Mouse (Mus musculus) limb, embryonic 14.5 days (tissue): Measurements from ENCODE around the gene Epn1. TPM values are rescaled to one million over a fixed set of nuclear protein-coding genes. Genes with fewer than 3 reads are reported as not detected.

Experiments used
- ATAC-seq: fragments of 200-750 bp; cut with Nextera tagmentation; 2 replicates; pipeline ENCODE4 v1.8.0; 2017; ENCODE audit warnings: low read depth, moderate number of reproducible peaks, moderate TSS enrichment; ENCODE audit not compliant: low FRiP score
- DNase-seq: peaks from one replicate; pipeline ENCODE4 v3.0.0-alpha.2; 2015; ENCODE audit warnings: low spot score
- H3K27ac ChIP-seq: fragments of 300-500 bp; sonication (generic); replicated peaks from 2 replicates; pipeline ENCODE4 v1.5.1; 2014; ENCODE audit warnings: low read depth, mild to moderate bottlenecking, low read length, moderate library complexity, mixed read lengths
- H3K27me3 ChIP-seq: fragments of 300-500 bp; sonication (generic); 2 replicates; pipeline ENCODE4 v1.6.1; 2014; ENCODE audit warnings: low read length, mixed read lengths; ENCODE audit not compliant: control insufficient read depth, insufficient read depth
- H3K36me3 ChIP-seq: fragments of 300-500 bp; sonication (generic); 2 replicates; pipeline ENCODE4 v1.6.1; 2014; ENCODE audit warnings: mild to moderate bottlenecking, low read length, moderate library complexity, mixed read lengths; ENCODE audit not compliant: control insufficient read depth, insufficient read depth
- H3K4me1 ChIP-seq: fragments of 300-500 bp; sonication (generic); 2 replicates; pipeline ENCODE4 v1.6.1; 2014; ENCODE audit warnings: antibody characterized with exemption, low read length, mixed read lengths; ENCODE audit not compliant: control insufficient read depth, insufficient read depth
- H3K4me2 ChIP-seq: fragments of 300-500 bp; sonication (generic); replicated peaks from 2 replicates; pipeline ENCODE4 v1.6.1; 2014; ENCODE audit warnings: low read depth, mild to moderate bottlenecking, low read length, moderate library complexity; ENCODE audit not compliant: severe bottlenecking
- H3K4me3 ChIP-seq: fragments of 300-500 bp; sonication (generic); replicated peaks from 2 replicates; pipeline ENCODE4 v1.5.1; 2014; ENCODE audit warnings: low read length
- H3K9ac ChIP-seq: fragments of 300-500 bp; sonication (generic); 2 replicates; pipeline ENCODE4 v1.6.1; 2014; ENCODE audit warnings: mild to moderate bottlenecking, low read depth, low read length, moderate library complexity; ENCODE audit not compliant: severe bottlenecking
- H3K9me3 ChIP-seq: fragments of 300-500 bp; sonication (generic); 2 replicates; pipeline ENCODE4 v1.6.1; 2016; ENCODE audit warnings: low read length; ENCODE audit not compliant: control insufficient read depth
- POLR2A ChIP-seq: fragments of 200-500 bp; IDR thresholded peaks from 2 replicates; pipeline ENCODE4 v1.8.0; 2012; ENCODE audit warnings: inconsistent platforms, mild to moderate bottlenecking, moderate library complexity, borderline replicate concordance; ENCODE audit not compliant: insufficient read depth, insufficient read length; ENCODE audit errors: extremely low read depth
- WGBS: fragments of 180-500 bp; shearing (Covaris S2); extraction: QIAGEN DNeasy Blood & Tissue Kit; methylation state at CpG from one replicate; pipeline ENCODE4 v1.1.7; 2014; 5-methylcytosine and 5-hydroxymethylcytosine counted together
- microRNA-seq: library from miRNA; unstranded; fragments of <30 nt; microRNA quantifications from one replicate; pipeline ENCODE4, GENCODE M21; 2016
- polyA plus RNA-seq, 2 experiments: library from polyadenylated mRNA; depleted of rRNA in 1 of 2; stranded (reverse) in 1 of 2; unstranded in 1 of 2; fragments of >200 nt; fragmentation: Nextera tagmentation in 1 of 2; extraction: Ambion mirVana in 1 of 2; gene quantifications; 2 replicates each; pipeline versions ENCODE4 v1.2.1 to v1.2.3; 2012 to 2014

Gene Epn1
- polyA plus RNA-seq, 2 experiments = 69.1 to 119 TPM

- Histone ChIP-seq H3K9me3 (0 out of 2 replicates have a peak, but pooled peaks cover 4% of the 10 kb centered on the region), H3K4me2 (no peak overlapping the region), H3K9ac (no peak overlapping the region), H3K36me3 (no peaks in the 10 kb centered on the region), H3K4me3 (no peak overlapping the region), H3K27ac (no peak overlapping the region), H3K4me1 (no peaks in the 10 kb centered on the region), H3K27me3 (no peaks in the 10 kb centered on the region)
- TF ChIP-seq POLR2A = no peak
- no peak for ATAC-seq
- DNase-seq = no peak
- 89% methylated on average over 8 of the region's 8 CpGs for WGBS
Measured at GRCm38 (mm10) chr7:5109301-5109700, 29.3 kb downstream of the Epn1 start.

GRCm38 (mm10) chr7:5112701-5113100, 32.7 kb downstream of the Epn1 start:
- H3K4me2 ChIP-seq = no peak overlapping the region
- H3K9me3 ChIP-seq = 0 out of 2 replicates have a peak, but pooled peaks cover 4% of the 10 kb centered on the region
- no peak overlapping the region for H3K9ac ChIP-seq
- WGBS = 33% methylated on average over 3 of the region's 3 CpGs
- H3K27me3 ChIP-seq = no peaks in the 10 kb centered on the region
- DNase-seq (peak; percentile 14), ATAC-seq (no peak)
- no peak for TF ChIP-seq POLR2A
- no peaks in the 10 kb centered on the region for H3K4me1 ChIP-seq
- H3K36me3 ChIP-seq = no peaks in the 10 kb centered on the region
- H3K4me3 ChIP-seq = no peak overlapping the region
- H3K27ac ChIP-seq = no peak overlapping the region

- Histone ChIP-seq H3K4me3 (no peak within 1 kb of the TSS), H3K4me1 (no peaks in the 10 kb centered on the region), H3K9me3 (no peaks in the 10 kb centered on the region), H3K4me2 (no peak within 1 kb of the TSS), H3K27ac (no peak within 1 kb of the TSS), H3K9ac (no peak within 1 kb of the TSS), H3K27me3 (no peaks in the 10 kb centered on the region), H3K36me3 (no peaks in the 10 kb centered on the region)
- 83% methylated on average over 3 of the region's 3 CpGs for WGBS
- TF ChIP-seq POLR2A = no peak
- ATAC-seq (no peak), DNase-seq (no peak)
Measured at GRCm38 (mm10) chr7:5116850-5117249, 36.8 kb downstream of the Epn1 start, which contains the start of gene Rfpl4. TSS of gene Rfpl4 (minus strand) at chr7:5116950.

GRCm38 (mm10) chr7:5125078-5125477, 45.0 kb downstream of the Epn1 start:
- no peak overlapping the region for H3K4me3 ChIP-seq
- no peaks in the 10 kb centered on the region for H3K36me3 ChIP-seq
- ATAC-seq (no peak), DNase-seq (no peak)
- no peak for TF ChIP-seq POLR2A
- no peak overlapping the region for H3K9ac ChIP-seq
- H3K9me3 ChIP-seq = no peaks in the 10 kb centered on the region
- WGBS = 91% methylated on average over 8 of the region's 8 CpGs
- H3K27me3 ChIP-seq = no peaks in the 10 kb centered on the region
- no peak overlapping the region for H3K27ac ChIP-seq
- H3K4me2 ChIP-seq = no peak overlapping the region
- H3K4me1 ChIP-seq = no peaks in the 10 kb centered on the region

GRCm38 (mm10) chr7:5125549-5126406, 45.7 kb downstream of the Epn1 start, which contains the start of gene Rasl2-9:
TSS of gene Rasl2-9 (minus strand) at chr7:5125950.
- DNase-seq (peak; percentile 31), ATAC-seq (no peak)
- no peak for TF ChIP-seq POLR2A
- H3K4me2 ChIP-seq = peak within 1 kb of the TSS; percentile 41
- peak within 1 kb of the TSS; percentile 28 for H3K9ac ChIP-seq
- H3K36me3 ChIP-seq = no peaks in the 10 kb centered on the region
- no peaks in the 10 kb centered on the region for H3K27me3 ChIP-seq
- no peak within 1 kb of the TSS for H3K27ac ChIP-seq
- no peaks in the 10 kb centered on the region for H3K9me3 ChIP-seq
- no peaks in the 10 kb centered on the region for H3K4me1 ChIP-seq
- 19% methylated on average over 42 of the region's 42 CpGs for WGBS
- H3K4me3 ChIP-seq = peak within 1 kb of the TSS; percentile 32

Small RNA genes lying within 50 kb of the gene (microRNA-seq; reads per million reads assigned to microRNA genes)
- gene Gm26217 = not detected

Other genes with a start within 250 kb of the Epn1 start
- gene Shisa7, start 235.5 kb upstream of the Epn1 start, polyA plus RNA-seq (2012; rRNA removed) = 4.2 and 5.1 TPM in 2 replicates
- gene Shisa7, start 235.5 kb upstream of the Epn1 start, polyA plus RNA-seq (2014; fragmentation: Nextera tagmentation; extraction: Ambion mirVana) = 0.43 and 0.54 TPM in 2 replicates
- 7.4 and 11.0 TPM in 2 replicates for gene Isoc2b, start 210.0 kb upstream of the Epn1 start, polyA plus RNA-seq (2012; rRNA removed)
- gene Isoc2b, start 210.0 kb upstream of the Epn1 start, polyA plus RNA-seq (2014; fragmentation: Nextera tagmentation; extraction: Ambion mirVana) = 9.7 and 9.9 TPM in 2 replicates
- gene Isoc2a, start 203.1 kb upstream of the Epn1 start, polyA plus RNA-seq (2012; rRNA removed) = 13.6 and 16.7 TPM in 2 replicates
- 1.1 and 1.3 TPM in 2 replicates for gene Isoc2a, start 203.1 kb upstream of the Epn1 start, polyA plus RNA-seq (2014; fragmentation: Nextera tagmentation; extraction: Ambion mirVana)
- 0.15 and 0.22 TPM in 2 replicates for gene Gm36210, start 173.7 kb upstream of the Epn1 start, polyA plus RNA-seq (2012; rRNA removed)
- not detected in 2 replicates for gene Gm36210, start 173.7 kb upstream of the Epn1 start, polyA plus RNA-seq (2014; fragmentation: Nextera tagmentation; extraction: Ambion mirVana)
- gene Zfp628, start 165.0 kb upstream of the Epn1 start, polyA plus RNA-seq (2012; rRNA removed) = 13.4 and 22.3 TPM in 2 replicates
- 4.0 and 4.6 TPM in 2 replicates for gene Zfp628, start 165.0 kb upstream of the Epn1 start, polyA plus RNA-seq (2014; fragmentation: Nextera tagmentation; extraction: Ambion mirVana)
- 7.6 and 10.0 TPM in 2 replicates for gene Nat14, start 158.2 kb upstream of the Epn1 start, polyA plus RNA-seq (2012; rRNA removed)
- gene Nat14, start 158.2 kb upstream of the Epn1 start, polyA plus RNA-seq (2014; fragmentation: Nextera tagmentation; extraction: Ambion mirVana) = 0.92 and 1.9 TPM in 2 replicates
- 38.1 and 48.4 TPM in 2 replicates for gene Ssc5d, start 154.4 kb upstream of the Epn1 start, polyA plus RNA-seq (2012; rRNA removed)
- gene Ssc5d, start 154.4 kb upstream of the Epn1 start, polyA plus RNA-seq (2014; fragmentation: Nextera tagmentation; extraction: Ambion mirVana) = 13.2 and 13.6 TPM in 2 replicates
- gene Sbk2, start 115.8 kb upstream of the Epn1 start, polyA plus RNA-seq (2012; rRNA removed) = 0.45 and 0.74 TPM in 2 replicates
- gene Sbk2, start 115.8 kb upstream of the Epn1 start, polyA plus RNA-seq (2014; fragmentation: Nextera tagmentation; extraction: Ambion mirVana) = 0.37 and 1.1 TPM in 2 replicates
- gene Sbk3, start 109.1 kb upstream of the Epn1 start, polyA plus RNA-seq (2012; rRNA removed) = 0.15 and 0.28 TPM in 2 replicates
- 0.06 and 0.12 TPM in 2 replicates for gene Sbk3, start 109.1 kb upstream of the Epn1 start, polyA plus RNA-seq (2014; fragmentation: Nextera tagmentation; extraction: Ambion mirVana)
- gene Zfp579, start 84.1 kb upstream of the Epn1 start, polyA plus RNA-seq (2012; rRNA removed) = 97.6 and 196 TPM in 2 replicates
- 30.3 and 39.0 TPM in 2 replicates for gene Zfp579, start 84.1 kb upstream of the Epn1 start, polyA plus RNA-seq (2014; fragmentation: Nextera tagmentation; extraction: Ambion mirVana)
- gene Zfp524, start 65.8 kb upstream of the Epn1 start, polyA plus RNA-seq (2012; rRNA removed) = 17.0 and 20.9 TPM in 2 replicates
- gene Zfp524, start 65.8 kb upstream of the Epn1 start, polyA plus RNA-seq (2014; fragmentation: Nextera tagmentation; extraction: Ambion mirVana) = 12.1 and 16.7 TPM in 2 replicates
- gene Fiz1, start 65.5 kb upstream of the Epn1 start, polyA plus RNA-seq (2012; rRNA removed) = 42.4 and 50.8 TPM in 2 replicates
- 37.5 and 42.0 TPM in 2 replicates for gene Fiz1, start 65.5 kb upstream of the Epn1 start, polyA plus RNA-seq (2014; fragmentation: Nextera tagmentation; extraction: Ambion mirVana)
- gene Gm44973, start 64.7 kb upstream of the Epn1 start, polyA plus RNA-seq (2012; rRNA removed) = not detected in 2 replicates
- 0.57 and 1.9 TPM in 2 replicates for gene Gm44973, start 64.7 kb upstream of the Epn1 start, polyA plus RNA-seq (2014; fragmentation: Nextera tagmentation; extraction: Ambion mirVana)
- gene Zfp865, start 59.9 kb upstream of the Epn1 start, polyA plus RNA-seq (2012; rRNA removed) = 53.2 and 72.3 TPM in 2 replicates
- gene Zfp865, start 59.9 kb upstream of the Epn1 start, polyA plus RNA-seq (2014; fragmentation: Nextera tagmentation; extraction: Ambion mirVana) = 6.6 and 7.8 TPM in 2 replicates
- 48.1 and 49.4 TPM in 2 replicates for gene Ccdc106, start 59.7 kb upstream of the Epn1 start, polyA plus RNA-seq (2012; rRNA removed)
- gene Ccdc106, start 59.7 kb upstream of the Epn1 start, polyA plus RNA-seq (2014; fragmentation: Nextera tagmentation; extraction: Ambion mirVana) = 36.7 and 37.3 TPM in 2 replicates
- not detected in 2 replicates for gene 4632433K11Rik, start 46.1 kb upstream of the Epn1 start, polyA plus RNA-seq (2012; rRNA removed)
- not detected in 2 replicates for gene 4632433K11Rik, start 46.1 kb upstream of the Epn1 start, polyA plus RNA-seq (2014; fragmentation: Nextera tagmentation; extraction: Ambion mirVana)
- gene Zfp784, start 41.8 kb upstream of the Epn1 start, polyA plus RNA-seq (2012; rRNA removed) = 6.5 and 6.8 TPM in 2 replicates
- 5.6 and 6.3 TPM in 2 replicates for gene Zfp784, start 41.8 kb upstream of the Epn1 start, polyA plus RNA-seq (2014; fragmentation: Nextera tagmentation; extraction: Ambion mirVana)
- gene Zfp580, start 28.7 kb upstream of the Epn1 start, polyA plus RNA-seq (2012; rRNA removed) = 49.7 and 70.4 TPM in 2 replicates
- 47.5 and 57.7 TPM in 2 replicates for gene Zfp580, start 28.7 kb upstream of the Epn1 start, polyA plus RNA-seq (2014; fragmentation: Nextera tagmentation; extraction: Ambion mirVana)
- gene U2af2, start 18.1 kb upstream of the Epn1 start, polyA plus RNA-seq (2012; rRNA removed) = 431 and 479 TPM in 2 replicates
- 123 and 128 TPM in 2 replicates for gene U2af2, start 18.1 kb upstream of the Epn1 start, polyA plus RNA-seq (2014; fragmentation: Nextera tagmentation; extraction: Ambion mirVana)
- gene Rfpl4, start 36.7 kb downstream of the Epn1 start, polyA plus RNA-seq (2012; rRNA removed) = not detected in 2 replicates
- gene Rfpl4, start 36.7 kb downstream of the Epn1 start, polyA plus RNA-seq (2014; fragmentation: Nextera tagmentation; extraction: Ambion mirVana) = not detected in 2 replicates
- 0.20 and 0.34 TPM in 2 replicates for gene Rasl2-9, start 45.7 kb downstream of the Epn1 start, polyA plus RNA-seq (2012; rRNA removed)
- gene Rasl2-9, start 45.7 kb downstream of the Epn1 start, polyA plus RNA-seq (2014; fragmentation: Nextera tagmentation; extraction: Ambion mirVana) = 0.43 and 0.55 TPM in 2 replicates
- not detected in 2 replicates for gene Vmn1r55, start 69.4 kb downstream of the Epn1 start, polyA plus RNA-seq (2012; rRNA removed)
- not detected in 2 replicates for gene Vmn1r55, start 69.4 kb downstream of the Epn1 start, polyA plus RNA-seq (2014; fragmentation: Nextera tagmentation; extraction: Ambion mirVana)
- gene Vmn1r56, start 116.5 kb downstream of the Epn1 start, polyA plus RNA-seq (2012; rRNA removed) = not detected in 2 replicates
- not detected in 2 replicates for gene Vmn1r56, start 116.5 kb downstream of the Epn1 start, polyA plus RNA-seq (2014; fragmentation: Nextera tagmentation; extraction: Ambion mirVana)
- not detected in 2 replicates for gene Vmn1r57, start 138.3 kb downstream of the Epn1 start, polyA plus RNA-seq (2012; rRNA removed)
- not detected in 2 replicates for gene Vmn1r57, start 138.3 kb downstream of the Epn1 start, polyA plus RNA-seq (2014; fragmentation: Nextera tagmentation; extraction: Ambion mirVana)